Mouse (Mus musculus) heart, embryonic 12.5 days (tissue): ENCODE data around the gene Soat2. TPM values are rescaled to one million over a fixed set of nuclear protein-coding genes. Genes with fewer than 3 reads are reported as not detected.

Experiments used
- ATAC-seq: fragments of 200-750 bp; cut with Nextera tagmentation; 2 replicates; pipeline ENCODE4 v1.8.0; 2017; ENCODE audit warnings: moderate TSS enrichment, moderate library complexity; ENCODE audit not compliant: insufficient number of reproducible peaks, low FRiP score
- H3K27ac ChIP-seq: fragments of 300-500 bp; sonication (generic); 2 replicates; pipeline ENCODE4 v1.5.1; 2016; ENCODE audit warnings: mild to moderate bottlenecking, moderate library complexity; ENCODE audit not compliant: poor library complexity, severe bottlenecking
- H3K27me3 ChIP-seq: fragments of 300-500 bp; sonication (generic); replicated peaks from 2 replicates; pipeline ENCODE4 v1.6.1; 2016; ENCODE audit warnings: mild to moderate bottlenecking, moderate library complexity
- H3K36me3 ChIP-seq: fragments of 300-500 bp; sonication (generic); 2 replicates; pipeline ENCODE4 v1.6.1; 2016; ENCODE audit warnings: mild to moderate bottlenecking, moderate library complexity
- H3K4me1 ChIP-seq: fragments of 300-500 bp; sonication (generic); replicated peaks from 2 replicates; pipeline ENCODE4 v1.6.1; 2016; ENCODE audit warnings: mild to moderate bottlenecking
- H3K4me2 ChIP-seq: fragments of 300-500 bp; sonication (generic); 2 replicates; pipeline ENCODE4 v1.6.1; 2016; ENCODE audit warnings: mild to moderate bottlenecking, moderate library complexity
- H3K4me3 ChIP-seq: fragments of 300-500 bp; sonication (generic); 2 replicates; pipeline ENCODE4 v1.5.1; 2016; ENCODE audit warnings: mild to moderate bottlenecking
- H3K9ac ChIP-seq: fragments of 300-500 bp; sonication (generic); 2 replicates; pipeline ENCODE4 v1.6.1; 2016; ENCODE audit warnings: mild to moderate bottlenecking, moderate library complexity
- H3K9me3 ChIP-seq: fragments of 300-500 bp; sonication (generic); replicated peaks from 2 replicates; pipeline ENCODE4 v1.6.1; 2016; ENCODE audit warnings: mild to moderate bottlenecking, moderate library complexity
- WGBS: fragments of 180-500 bp; shearing (Covaris S2); methylation state at CpG from one replicate; pipeline ENCODE4 v1.1.7; 2016; 5-methylcytosine and 5-hydroxymethylcytosine counted together
- polyA plus RNA-seq: library from polyadenylated mRNA; unstranded; fragments of >200 nt; fragmentation: Nextera tagmentation; extraction: Ambion mirVana; gene quantifications from 2 replicates; pipeline ENCODE4 v1.2.1, GENCODE M21; 2016

Soat2 gene
- polyA plus RNA-seq, 1 experiment from 2014 or later: 1.2 TPM

GRCm38 (mm10) chr15:102173581-102173980 lies 23.3 kb downstream of the Soat2 start:
- H3K9ac ChIP-seq: no peak overlapping the region
- no peak for ATAC-seq

GRCm38 (mm10) chr15:102175736-102176319 lies 25.5 kb downstream of the Soat2 start:
- WGBS: 78% methylated on average over 16 of the region's 16 CpGs
- Histone ChIP-seq H3K27me3 (no peaks in the 10 kb centered on the region), H3K9me3 (0 out of 2 replicates have a peak, but pooled peaks cover 3% of the 10 kb centered on the region), H3K9ac (no peak overlapping the region), H3K27ac (no peak overlapping the region), H3K36me3 (peaks cover 25% of the 10 kb centered on the region), H3K4me2 (no peak overlapping the region), H3K4me3 (no peak overlapping the region), H3K4me1 (no peaks in the 10 kb centered on the region)
- ATAC-seq: no peak

More at GRCm38 (mm10) chr15:102173581-102173980, 23.3 kb downstream of the Soat2 start:
- Histone ChIP-seq H3K4me2 (no peak overlapping the region), H3K4me1 (no peaks in the 10 kb centered on the region), H3K4me3 (no peak overlapping the region), H3K27me3 (no peaks in the 10 kb centered on the region), H3K9me3 (0 out of 2 replicates have a peak, but pooled peaks cover 3% of the 10 kb centered on the region), H3K27ac (no peak overlapping the region), H3K36me3 (peaks cover 14% of the 10 kb centered on the region)
- WGBS: 80% methylated on average over 3 of the region's 3 CpGs

GRCm38 (mm10) chr15:102176571-102177316 lies 26.4 kb downstream of the Soat2 start:
- Histone ChIP-seq H3K4me2 (no peak overlapping the region), H3K27me3 (no peaks in the 10 kb centered on the region), H3K9ac (no peak overlapping the region), H3K4me1 (no peaks in the 10 kb centered on the region), H3K4me3 (no peak overlapping the region), H3K9me3 (no peaks in the 10 kb centered on the region), H3K36me3 (peaks cover 25% of the 10 kb centered on the region), H3K27ac (no peak overlapping the region)
- no peak for ATAC-seq
- WGBS: 81% methylated on average over 7 of the region's 7 CpGs

- Histone ChIP-seq H3K27me3 (no peaks in the 10 kb centered on the region), H3K9me3 (no peaks in the 10 kb centered on the region), H3K36me3 (peaks cover 25% of the 10 kb centered on the region), H3K4me3 (no peak overlapping the region), H3K4me1 (no peaks in the 10 kb centered on the region), H3K27ac (no peak overlapping the region), H3K4me2 (no peak overlapping the region), H3K9ac (no peak overlapping the region)
- WGBS: 73% methylated on average over 8 of the region's 8 CpGs
- no peak for ATAC-seq
Observed at GRCm38 (mm10) chr15:102177417-102177816, 27.1 kb downstream of the Soat2 start.

- no peaks in the 10 kb centered on the region for H3K4me1 ChIP-seq
- no peak overlapping the region for H3K9ac ChIP-seq
- H3K4me3 ChIP-seq: no peak overlapping the region
- ATAC-seq: no peak
- no peak overlapping the region for H3K4me2 ChIP-seq
- H3K27me3 ChIP-seq: no peaks in the 10 kb centered on the region
- peaks cover 32% of the 10 kb centered on the region for H3K36me3 ChIP-seq
- no peaks in the 10 kb centered on the region for H3K9me3 ChIP-seq
- no peak overlapping the region for H3K27ac ChIP-seq
- WGBS: 13% methylated on average over 6 of the region's 6 CpGs
Observed at GRCm38 (mm10) chr15:102178279-102178678, 28.0 kb downstream of the Soat2 start.

GRCm38 (mm10) chr15:102179106-102179505 lies 28.8 kb downstream of the Soat2 start:
- Histone ChIP-seq H3K4me1 (no peaks in the 10 kb centered on the region), H3K9me3 (no peaks in the 10 kb centered on the region), H3K4me3 (no peak overlapping the region), H3K9ac (no peak overlapping the region), H3K36me3 (peaks cover 38% of the 10 kb centered on the region), H3K27ac (no peak overlapping the region), H3K27me3 (no peaks in the 10 kb centered on the region), H3K4me2 (no peak overlapping the region)
- 74% methylated on average over 9 of the region's 9 CpGs for WGBS
- no peak for ATAC-seq

GRCm38 (mm10) chr15:102179924-102180323 lies 29.6 kb downstream of the Soat2 start:
- Histone ChIP-seq H3K4me1 (no peaks in the 10 kb centered on the region), H3K9me3 (no peaks in the 10 kb centered on the region), H3K27me3 (no peaks in the 10 kb centered on the region), H3K4me2 (no peak overlapping the region), H3K9ac (no peak overlapping the region), H3K27ac (no peak overlapping the region), H3K4me3 (no peak overlapping the region), H3K36me3 (peaks cover 40% of the 10 kb centered on the region)
- ATAC-seq: no peak
- 88% methylated on average over 14 of the region's 14 CpGs for WGBS

- H3K27ac ChIP-seq: no peak overlapping the region
- H3K9me3 ChIP-seq: no peaks in the 10 kb centered on the region
- no peaks in the 10 kb centered on the region for H3K27me3 ChIP-seq
- WGBS: 62% methylated on average over 3 of the region's 3 CpGs
- H3K36me3 ChIP-seq: peaks cover 50% of the 10 kb centered on the region
- peaks cover 6% of the 10 kb centered on the region; the same call in 1 of the 2 replicates for H3K4me1 ChIP-seq
- no peak for ATAC-seq
- no peak overlapping the region for H3K9ac ChIP-seq
- H3K4me2 ChIP-seq: no peak overlapping the region
- H3K4me3 ChIP-seq: no peak overlapping the region
Observed at GRCm38 (mm10) chr15:102183076-102183475, 32.8 kb downstream of the Soat2 start.

GRCm38 (mm10) chr15:102186239-102186638 lies 35.9 kb downstream of the Soat2 start:
- no peak overlapping the region for H3K4me3 ChIP-seq
- no peak overlapping the region for H3K9ac ChIP-seq
- no peak overlapping the region for H3K4me2 ChIP-seq
- H3K9me3 ChIP-seq: no peaks in the 10 kb centered on the region
- H3K36me3 ChIP-seq: peaks cover 39% of the 10 kb centered on the region
- ATAC-seq: no peak
- no peaks in the 10 kb centered on the region for H3K27me3 ChIP-seq
- H3K4me1 ChIP-seq: peaks cover 12% of the 10 kb centered on the region; the same call in 1 of the 2 replicates
- 79% methylated on average over 11 of the region's 11 CpGs for WGBS
- H3K27ac ChIP-seq: no peak overlapping the region

- no peak overlapping the region for H3K4me2 ChIP-seq
- H3K9ac ChIP-seq: no peak overlapping the region
- no peaks in the 10 kb centered on the region for H3K27me3 ChIP-seq
- ATAC-seq: no peak
- H3K4me3 ChIP-seq: no peak overlapping the region
- no peaks in the 10 kb centered on the region for H3K9me3 ChIP-seq
- peaks cover 35% of the 10 kb centered on the region for H3K36me3 ChIP-seq
- WGBS: 73% methylated on average over 10 of the region's 10 CpGs
- peaks cover 23% of the 10 kb centered on the region; the same call in 1 of the 2 replicates for H3K4me1 ChIP-seq
- H3K27ac ChIP-seq: no peak overlapping the region
Observed at GRCm38 (mm10) chr15:102188096-102188495, 37.8 kb downstream of the Soat2 start.

GRCm38 (mm10) chr15:102188883-102189282 lies 38.6 kb downstream of the Soat2 start:
- no peak overlapping the region for H3K9ac ChIP-seq
- no peak overlapping the region for H3K27ac ChIP-seq
- H3K4me1 ChIP-seq: peaks cover 24% of the 10 kb centered on the region; the same call in 1 of the 2 replicates
- peaks cover 29% of the 10 kb centered on the region for H3K36me3 ChIP-seq
- H3K27me3 ChIP-seq: no peaks in the 10 kb centered on the region
- H3K9me3 ChIP-seq: no peaks in the 10 kb centered on the region
- no peak overlapping the region for H3K4me2 ChIP-seq
- WGBS: 63% methylated on average over 6 of the region's 6 CpGs
- no peak overlapping the region for H3K4me3 ChIP-seq
- no peak for ATAC-seq
